Comparison of ENCODE assay signal across 8 mouse cellular contexts in the genomic region with DNA sequence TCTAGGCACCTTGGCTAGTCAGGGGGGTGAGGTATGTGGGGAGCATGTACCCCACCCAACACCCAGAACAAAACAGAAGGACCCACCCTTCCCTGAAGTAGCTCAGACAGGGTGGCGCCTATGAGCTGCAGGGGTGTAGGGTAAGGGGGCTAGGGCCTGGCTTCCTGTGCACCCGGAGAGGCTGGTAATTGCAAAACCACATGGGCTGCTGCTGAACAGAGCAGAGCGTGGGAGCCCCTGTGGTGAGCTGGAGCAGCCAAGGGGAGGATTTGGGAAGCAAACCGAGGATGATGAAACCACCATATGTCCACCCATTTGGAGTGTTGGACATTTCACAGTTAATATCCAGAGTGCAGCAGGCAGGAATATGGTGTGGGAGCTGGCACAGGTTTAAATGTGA. TPM values are rescaled to one million over a fixed set of nuclear protein-coding genes. Genes with fewer than 3 reads are reported as not detected.
DNase-seq lines count a peak whose midpoint lies in the region; ATAC-seq and TF ChIP-seq lines count a peak whose summit lies in the region.

No protein-coding gene starts in this region.

- no peak for TF ChIP-seq POLR2A in lung, adult 2 months (IDR thresholded peaks at IDR 0.05; ENCODE audit: borderline replicate concordance, extremely low read depth, low read depth, low read length)

- H3K36me3 ChIP-seq in heart, embryonic 12.5 days = peaks cover 29% of the 10 kb centered on the region
- H3K36me3 ChIP-seq in liver, embryonic 13.5 days = peaks cover 29% of the 10 kb centered on the region
- peaks cover 23% of the 10 kb centered on the region for H3K36me3 ChIP-seq in kidney, embryonic 14.5 days (ENCODE audit: control insufficient read depth, insufficient read depth, low read length)

- H3K9me3 ChIP-seq in heart, embryonic 12.5 days (replicated peaks) = no peaks in the 10 kb centered on the region
- H3K9me3 ChIP-seq in liver, embryonic 13.5 days (replicated peaks) = no peaks in the 10 kb centered on the region
- no peaks in the 10 kb centered on the region for H3K9me3 ChIP-seq in kidney, embryonic 14.5 days (ENCODE audit: control insufficient read depth, low read length)

- H3K4me3 ChIP-seq in lung, adult 2 months (replicated peaks; ENCODE audit: extremely low read depth, low read depth, low read length) = no peak overlapping the region
- H3K4me3 ChIP-seq in heart, embryonic 12.5 days = no peak overlapping the region
- H3K4me3 ChIP-seq in liver, embryonic 13.5 days (replicated peaks) = no peak overlapping the region
- H3K4me3 ChIP-seq in kidney, embryonic 14.5 days (ENCODE audit: low read length) = no peak overlapping the region

- TF ChIP-seq CTCF in lung, adult 2 months (IDR thresholded peaks at IDR 0.05; ENCODE audit: insufficient read depth, low read length) = no peak

- no peak for ATAC-seq in heart, embryonic 12.5 days (ENCODE audit: insufficient number of reproducible peaks, low FRiP score)
- ATAC-seq in liver, embryonic 13.5 days (ENCODE audit: low read depth) = no peak
- no peak for ATAC-seq in kidney, embryonic 14.5 days (ENCODE audit: low FRiP score, low TSS enrichment)

- H3K4me1 ChIP-seq in lung, adult 2 months (ENCODE audit: control insufficient read depth, insufficient read depth, low read length) = peaks cover 47% of the 10 kb centered on the region
- H3K4me1 ChIP-seq in heart, embryonic 12.5 days (replicated peaks) = peaks cover 65% of the 10 kb centered on the region
- peaks cover 95% of the 10 kb centered on the region for H3K4me1 ChIP-seq in liver, embryonic 13.5 days (replicated peaks)
- 0 out of 2 replicates have a peak, but pooled peaks cover 8% of the 10 kb centered on the region for H3K4me1 ChIP-seq in kidney, embryonic 14.5 days (ENCODE audit: control insufficient read depth, insufficient read depth, low read length)

- no peak overlapping the region for H3K4me2 ChIP-seq in heart, embryonic 12.5 days
- H3K4me2 ChIP-seq in liver, embryonic 13.5 days = 0 out of 2 replicates have a peak overlapping the region, but pooled peaks have one; percentile 15
- no peak overlapping the region for H3K4me2 ChIP-seq in kidney, embryonic 14.5 days (replicated peaks; ENCODE audit: low read depth, low read length)

- DNase-seq in lung, postnatal 4 days = peak; percentile 50 to 70
- no peak for DNase-seq in lung, adult 2 months
- DNase-seq in cerebellum, adult 18-20 months = peak; percentile 88 to 91
- no peak for DNase-seq in liver, embryonic 13.5 days
- DNase-seq in testis, postnatal 14 days (ENCODE audit: low spot score) = no peak
- no peak for DNase-seq in frontal cortex, postnatal 10 days (ENCODE audit: low spot score in 2 of 2)

- no peak overlapping the region for H3K9ac ChIP-seq in heart, embryonic 12.5 days
- peak overlapping the region; percentile 23 for H3K9ac ChIP-seq in liver, embryonic 13.5 days
- H3K9ac ChIP-seq in kidney, embryonic 14.5 days (ENCODE audit: low read depth, low read length) = no peak overlapping the region

- no peaks in the 10 kb centered on the region for H3K27me3 ChIP-seq in heart, embryonic 12.5 days (replicated peaks)
- no peaks in the 10 kb centered on the region for H3K27me3 ChIP-seq in liver, embryonic 13.5 days
- no peaks in the 10 kb centered on the region for H3K27me3 ChIP-seq in kidney, embryonic 14.5 days (ENCODE audit: control insufficient read depth, insufficient read depth, low read length)

- WGBS in lung, adult 2 months = 14% methylated on average over 4 of the region's 4 CpGs
- 34% methylated on average over 4 of the region's 4 CpGs for WGBS in heart, embryonic 12.5 days
- 11% methylated on average over 4 of the region's 4 CpGs for WGBS in liver, embryonic 13.5 days (ENCODE audit: insufficient replicate concordance)
- WGBS in kidney, embryonic 14.5 days = 31% methylated on average over 4 of the region's 4 CpGs

- H3K27ac ChIP-seq in heart, embryonic 12.5 days (ENCODE audit: poor library complexity, severe bottlenecking) = peak overlapping the region; percentile 39; the same call in 1 of the 2 replicates
- H3K27ac ChIP-seq in liver, embryonic 13.5 days = peak overlapping the region; percentile 94
- no peak overlapping the region for H3K27ac ChIP-seq in kidney, embryonic 14.5 days (ENCODE audit: low read depth, low read length)

RNA-seq across cellular contexts. Expression of a gene that starts 3.7 kb away (rescaled TPM):
- 132 and 133 TPM in 2 replicates for polyA plus RNA-seq in lung, adult 2 months (2012; rRNA removed)
- polyA plus RNA-seq in heart, embryonic 12.5 days (2016; fragmentation: Nextera tagmentation; extraction: Ambion mirVana) = 0.34 and 0.44 TPM in 2 replicates
- 0.14 and 0.16 TPM in 2 replicates for polyA plus RNA-seq in liver, embryonic 13.5 days (2015; fragmentation: Nextera tagmentation; extraction: Ambion mirVana)
- polyA plus RNA-seq in kidney, embryonic 14.5 days (2014; fragmentation: Nextera tagmentation; extraction: Ambion mirVana) = 0.89 and 2.0 TPM in 2 replicates

RNA-seq across cellular contexts. Expression of a gene that starts 26.0 kb away (rescaled TPM):
- polyA plus RNA-seq in lung, adult 2 months (2012; rRNA removed) = 399 and 593 TPM in 2 replicates
- polyA plus RNA-seq in heart, embryonic 12.5 days (2016; fragmentation: Nextera tagmentation; extraction: Ambion mirVana) = 87.0 and 88.7 TPM in 2 replicates
- 68.8 and 72.6 TPM in 2 replicates for polyA plus RNA-seq in liver, embryonic 13.5 days (2015; fragmentation: Nextera tagmentation; extraction: Ambion mirVana)
- polyA plus RNA-seq in kidney, embryonic 14.5 days (2014; fragmentation: Nextera tagmentation; extraction: Ambion mirVana) = 38.3 and 46.0 TPM in 2 replicates

RNA-seq across cellular contexts. Expression of a gene that starts 32.3 kb away (rescaled TPM):
- 52.1 and 56.2 TPM in 2 replicates for polyA plus RNA-seq in lung, adult 2 months (2012; rRNA removed)
- polyA plus RNA-seq in heart, embryonic 12.5 days (2016; fragmentation: Nextera tagmentation; extraction: Ambion mirVana) = 48.7 and 52.1 TPM in 2 replicates
- 26.3 and 29.9 TPM in 2 replicates for polyA plus RNA-seq in liver, embryonic 13.5 days (2015; fragmentation: Nextera tagmentation; extraction: Ambion mirVana)
- 46.1 and 49.1 TPM in 2 replicates for polyA plus RNA-seq in kidney, embryonic 14.5 days (2014; fragmentation: Nextera tagmentation; extraction: Ambion mirVana)

RNA-seq across cellular contexts. Expression of a gene that starts 38.4 kb away (rescaled TPM):
- 303 and 441 TPM in 2 replicates for polyA plus RNA-seq in lung, adult 2 months (2012; rRNA removed)
- 14.1 and 15.7 TPM in 2 replicates for polyA plus RNA-seq in heart, embryonic 12.5 days (2016; fragmentation: Nextera tagmentation; extraction: Ambion mirVana)
- 4.5 and 5.8 TPM in 2 replicates for polyA plus RNA-seq in liver, embryonic 13.5 days (2015; fragmentation: Nextera tagmentation; extraction: Ambion mirVana)
- 12.5 and 12.8 TPM in 2 replicates for polyA plus RNA-seq in kidney, embryonic 14.5 days (2014; fragmentation: Nextera tagmentation; extraction: Ambion mirVana)

Comparison
In these comparisons a context has a peak if more than half of its experiments do, and no peak if none do; other contexts are left out.
1. DNase-seq: peak in lung, postnatal 4 days (2 of 2) and cerebellum, adult 18-20 months (2 of 2); none in lung, adult 2 months (single experiment), liver, embryonic 13.5 days (single experiment), testis, postnatal 14 days (single experiment) and frontal cortex, postnatal 10 days (0 of 2).
2. RNA of a gene that starts 3.7 kb away (polyA plus RNA-seq): 132 to 133 TPM in lung, adult 2 months; 0.89 to 2.0 TPM in kidney, embryonic 14.5 days, 0.34 to 0.44 TPM in heart, embryonic 12.5 days and 0.14 to 0.16 TPM in liver, embryonic 13.5 days; every median in the first group is over 10 times any median in the second.